Mouse (Mus musculus) erythroblast, adult 5-6 weeks (primary cell): ENCODE data around the gene Atp13a1. TPM values are rescaled to one million over a fixed set of nuclear protein-coding genes. Genes with fewer than 3 reads are reported as not detected.

Experiments used
- ATAC-seq: replicated peaks from 2 replicates; pipeline ENCODE4 v1.8.0; 2016; ENCODE audit warnings: moderate number of reproducible peaks, mild to moderate bottlenecking, moderate TSS enrichment, inconsistent platforms; ENCODE audit not compliant: poor library complexity, low FRiP score, severe bottlenecking
- total RNA-seq, 2 experiments: library from RNA; stranded (forward) in 1 of 2; stranded (reverse) in 1 of 2; fragments of 150-400 nt in 1 of 2; fragments of 200-764, 138-1000 nt in 1 of 2; gene quantifications; 2 replicates each; pipeline versions ENCODE4 v1.2.3 to v1.2.4; 2015 to 2017; ENCODE audit warnings: low replicate concordance in 2 of 2

Gene Atp13a1
- total RNA-seq, 2 experiments from 2014 or later = 3.7 to 9.4 TPM

DNA sequence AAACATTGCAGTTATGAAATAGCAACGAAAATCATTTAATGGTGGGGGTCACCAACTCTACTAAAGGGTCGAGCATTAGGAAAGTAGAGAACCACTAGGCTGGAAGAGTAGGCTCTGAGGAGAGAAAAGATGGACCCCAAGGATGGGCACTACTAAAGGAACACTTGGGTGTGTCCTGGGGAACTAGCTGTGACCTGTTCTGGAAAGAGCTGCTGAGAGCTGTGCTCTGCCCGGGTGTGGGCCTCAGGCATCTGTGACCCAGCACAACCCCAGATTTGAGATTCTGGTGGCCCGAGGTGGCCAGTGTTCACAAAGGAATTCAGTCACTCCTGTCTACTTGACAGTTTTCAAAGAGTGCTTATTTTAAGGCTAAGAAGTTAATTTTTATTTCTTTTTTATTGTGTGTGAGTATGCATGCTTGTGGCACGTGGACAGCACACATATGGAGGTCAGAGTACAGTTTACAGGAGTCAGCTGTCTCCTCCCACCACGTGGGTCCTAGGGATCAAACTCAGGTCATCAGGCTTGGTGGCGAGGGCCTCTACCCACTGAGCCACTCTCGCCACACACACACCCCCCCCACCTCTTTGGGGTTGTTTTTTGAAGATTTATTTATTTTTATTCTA is 46.2 kb downstream of the Atp13a1 start:
- no peak for ATAC-seq

- no peak for ATAC-seq
Measured at GRCm38 (mm10) chr8:69847167-69848065, 56.5 kb downstream of the Atp13a1 start.

DNA sequence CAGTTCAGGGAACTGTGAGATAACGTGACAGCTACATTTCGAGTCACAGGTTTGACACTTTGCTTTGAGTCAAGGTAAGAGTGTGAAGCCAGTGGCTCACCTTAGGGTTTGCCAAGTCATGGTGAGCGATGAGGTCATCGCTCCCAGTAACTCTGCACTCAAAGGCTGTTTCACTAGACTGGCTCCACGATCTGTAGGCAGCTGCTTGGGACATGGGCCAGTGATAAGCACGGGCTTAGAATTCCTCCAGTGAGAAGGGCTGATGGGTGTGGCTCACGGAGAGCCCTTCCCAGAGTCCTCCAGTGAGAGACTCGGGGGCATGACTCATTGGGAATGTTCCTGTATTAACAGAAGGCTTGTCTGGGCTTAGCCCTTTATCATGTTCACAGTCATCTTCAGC is 58.0 kb downstream of the Atp13a1 start:
- 0 out of 2 replicates have a peak, but pooled peaks have one; percentile 44 for ATAC-seq

- ATAC-seq = peak; percentile 70
Measured at GRCm38 (mm10) chr8:69849899-69850298, 58.9 kb downstream of the Atp13a1 start.

- peak; percentile 84 for ATAC-seq
Measured at GRCm38 (mm10) chr8:69850926-69851506, 60.1 kb downstream of the Atp13a1 start.

- ATAC-seq = no peak
Measured at GRCm38 (mm10) chr8:69853869-69854268, 62.9 kb downstream of the Atp13a1 start.

Other genes starting within 250 kb of the Atp13a1 start
- gene Zfp868, start 165.6 kb upstream of the Atp13a1 start, total RNA-seq (2015; ENCODE audit: low replicate concordance) = 9.4 and 19.4 TPM in 2 replicates
- 9.4 and 9.9 TPM in 2 replicates for gene Zfp868, start 165.6 kb upstream of the Atp13a1 start, total RNA-seq (2017; ENCODE audit: low replicate concordance)
- gene Zfp964, start 136.7 kb upstream of the Atp13a1 start, total RNA-seq (2015; ENCODE audit: low replicate concordance) = not detected in 2 replicates
- gene Zfp964, start 136.7 kb upstream of the Atp13a1 start, total RNA-seq (2017; ENCODE audit: low replicate concordance) = 0.09 and 0.14 TPM in 2 replicates
- gene Zfp869, start 80.4 kb upstream of the Atp13a1 start, total RNA-seq (2015; ENCODE audit: low replicate concordance) = 10.7 and 15.6 TPM in 2 replicates
- 23.1 and 30.1 TPM in 2 replicates for gene Zfp869, start 80.4 kb upstream of the Atp13a1 start, total RNA-seq (2017; ENCODE audit: low replicate concordance)
- gene Zfp963, start 41.2 kb upstream of the Atp13a1 start, total RNA-seq (2015; ENCODE audit: low replicate concordance) = 5.2 and 7.1 TPM in 2 replicates
- 3.2 and 3.7 TPM in 2 replicates for gene Zfp963, start 41.2 kb upstream of the Atp13a1 start, total RNA-seq (2017; ENCODE audit: low replicate concordance)
- not detected in 2 replicates for gene Gm20422, start 16.3 kb upstream of the Atp13a1 start, total RNA-seq (2015; ENCODE audit: low replicate concordance)
- 2.9 TPM in 1 of 2 replicates, not detected in the other for gene Gm20422, start 16.3 kb upstream of the Atp13a1 start, total RNA-seq (2017; ENCODE audit: low replicate concordance)
- 13.1 and 14.0 TPM in 2 replicates for gene Zfp866, start within 50 bp of the Atp13a1 start, total RNA-seq (2015; ENCODE audit: low replicate concordance)
- gene Zfp866, start within 50 bp of the Atp13a1 start, total RNA-seq (2017; ENCODE audit: low replicate concordance) = 21.1 and 28.6 TPM in 2 replicates
- 14.2 and 20.1 TPM in 2 replicates for gene Gmip, start 17.5 kb downstream of the Atp13a1 start, total RNA-seq (2015; ENCODE audit: low replicate concordance)
- 15.5 and 24.4 TPM in 2 replicates for gene Gmip, start 17.5 kb downstream of the Atp13a1 start, total RNA-seq (2017; ENCODE audit: low replicate concordance)
- gene Lpar2, start 31.3 kb downstream of the Atp13a1 start, total RNA-seq (2015; ENCODE audit: low replicate concordance) = 0.77 and 1.3 TPM in 2 replicates
- gene Lpar2, start 31.3 kb downstream of the Atp13a1 start, total RNA-seq (2017; ENCODE audit: low replicate concordance) = 0.28 and 0.85 TPM in 2 replicates
- gene Pbx4, start 41.3 kb downstream of the Atp13a1 start, total RNA-seq (2015; ENCODE audit: low replicate concordance) = 1.5 and 2.1 TPM in 2 replicates
- 2.8 TPM in 1 of 2 replicates, not detected in the other for gene Pbx4, start 41.3 kb downstream of the Atp13a1 start, total RNA-seq (2017; ENCODE audit: low replicate concordance)
- gene Cilp2, start 96.5 kb downstream of the Atp13a1 start, total RNA-seq (2015; ENCODE audit: low replicate concordance) = not detected in 2 replicates
- gene Cilp2, start 96.5 kb downstream of the Atp13a1 start, total RNA-seq (2017; ENCODE audit: low replicate concordance) = not detected in 2 replicates
- not detected in 2 replicates for gene Tssk6, start 111.0 kb downstream of the Atp13a1 start, total RNA-seq (2015; ENCODE audit: low replicate concordance)
- gene Tssk6, start 111.0 kb downstream of the Atp13a1 start, total RNA-seq (2017; ENCODE audit: low replicate concordance) = 0.28 and 0.94 TPM in 2 replicates
- 16.1 and 18.2 TPM in 2 replicates for gene Ndufa13, start 111.4 kb downstream of the Atp13a1 start, total RNA-seq (2015; ENCODE audit: low replicate concordance)
- 27.2 and 32.9 TPM in 2 replicates for gene Ndufa13, start 111.4 kb downstream of the Atp13a1 start, total RNA-seq (2017; ENCODE audit: low replicate concordance)
- gene Yjefn3, start 111.5 kb downstream of the Atp13a1 start, total RNA-seq (2015; ENCODE audit: low replicate concordance) = not detected in 2 replicates
- not detected in 2 replicates for gene Yjefn3, start 111.5 kb downstream of the Atp13a1 start, total RNA-seq (2017; ENCODE audit: low replicate concordance)
- 22.8 and 30.2 TPM in 2 replicates for gene Gatad2a, start 205.2 kb downstream of the Atp13a1 start, total RNA-seq (2015; ENCODE audit: low replicate concordance)
- 25.7 and 31.8 TPM in 2 replicates for gene Gatad2a, start 205.2 kb downstream of the Atp13a1 start, total RNA-seq (2017; ENCODE audit: low replicate concordance)